Mouse (Mus musculus): Measurements from ENCODE around the gene Ywhae. TPM values are rescaled to one million over a fixed set of nuclear protein-coding genes. Genes with fewer than 3 reads are reported as not detected.

Gene Ywhae
- total and polyA plus RNA-seq, 3 experiments: 129 to 1,436 (median 421) TPM

DNA sequence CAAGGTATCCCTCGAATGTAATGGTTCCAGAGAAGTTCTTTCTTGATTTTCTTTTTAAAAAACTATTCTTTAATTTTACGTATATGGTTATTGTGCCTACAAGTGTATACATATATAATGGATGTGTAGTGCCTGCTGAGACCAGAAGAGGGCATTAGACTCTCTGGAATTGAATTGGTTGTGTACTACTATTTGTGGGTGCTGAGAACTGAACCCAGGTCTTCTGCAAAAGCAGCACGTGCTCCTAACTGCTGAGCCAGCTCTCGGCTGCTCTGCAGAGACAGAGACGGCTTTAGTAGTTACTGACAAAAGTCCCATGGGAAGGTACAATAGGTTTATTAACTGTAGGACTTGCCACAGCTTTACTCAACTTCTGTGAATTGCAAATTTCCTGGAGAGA, 48.2 kb upstream of the Ywhae start:
- H3K4me2 ChIP-seq (ENCODE audit: insufficient read depth, low read depth, poor library complexity, severe bottlenecking): no peak overlapping the region
- H3K27ac ChIP-seq (ENCODE audit: insufficient read depth, low read depth): no peak overlapping the region
- in situ Hi-C loops (cut with MboI; ENCODE audit: low pct_ligation_motif_present, low pct_unique_long_range_greater_than_20kb, low sequenced_read_pairs) (no loop called here), dilution Hi-C loops (cut with MboI; ENCODE audit: extremely low pct_ligation_motif_present, extremely low pct_unique_long_range_greater_than_20kb, low sequenced_read_pairs) (no loop called here)
- H3K9me3 ChIP-seq (replicated peaks; ENCODE audit: low read length): no peaks in the 10 kb centered on the region
- peaks cover 97% of the 10 kb centered on the region for H3K79me2 ChIP-seq (replicated peaks; ENCODE audit: control insufficient read depth, extremely low read depth, insufficient read depth, poor library complexity, severe bottlenecking)
- no peaks in the 10 kb centered on the region for H3K27me3 ChIP-seq (replicated peaks)
- peak; percentile 17 for DNase-seq (ENCODE audit: extremely low read depth)
- no peak overlapping the region for H3K9ac ChIP-seq (ENCODE audit: insufficient read depth, low read depth)
- TF ChIP-seq NRF1 (IDR thresholded peaks at IDR 0.05; ENCODE audit: low read depth, low read length) (no peak), JUND (conservative IDR thresholded peaks at IDR 0.05; ENCODE audit: low read depth, low read length) (no peak), EP300 (IDR thresholded peaks at IDR 0.05; ENCODE audit: low read length) (no peak), MAX (IDR thresholded peaks at IDR 0.05; ENCODE audit: low read length) (no peak), MAFK (IDR thresholded peaks at IDR 0.05; ENCODE audit: insufficient replicate concordance, low read length) (no peak), RCOR1 (conservative IDR thresholded peaks at IDR 0.05; ENCODE audit: low read depth, low read length) (no peak), MXI1 (IDR thresholded peaks at IDR 0.05; ENCODE audit: low read depth, low read length) (no peak), MYC (IDR thresholded peaks at IDR 0.05; ENCODE audit: low read depth, low read length) (no peak), HCFC1 (IDR thresholded peaks at IDR 0.05; ENCODE audit: low read depth, low read length) (no peak), KAT2A (IDR thresholded peaks at IDR 0.05; ENCODE audit: insufficient replicate concordance, low read length) (no peak), CHD2 (IDR thresholded peaks at IDR 0.05; ENCODE audit: low read length) (no peak), BHLHE40 (IDR thresholded peaks at IDR 0.05; ENCODE audit: low read depth, low read length) (no peak), TBP (conservative IDR thresholded peaks at IDR 0.05; ENCODE audit: low read depth, low read length) (no peak), USF2 (conservative IDR thresholded peaks at IDR 0.05; ENCODE audit: low read depth, low read length) (no peak)
- no peak overlapping the region for H3K4me3 ChIP-seq (replicated peaks in 1 of 3; ENCODE audit: low read depth in 2 of 3, low read length in 2 of 3, poor library complexity in 1 of 3)
- H3K36me3 ChIP-seq (replicated peaks in 1 of 2; ENCODE audit: control insufficient read depth in 1 of 2, insufficient read depth in 1 of 2, low read length in 1 of 2): peaks cover 12 to 64% of the 10 kb centered on the region in 2 experiments
- peaks cover 12 to 65% of the 10 kb centered on the region in 2 experiments for H3K4me1 ChIP-seq (ENCODE audit: control insufficient read depth in 1 of 2, insufficient read depth in 2 of 2)

DNA sequence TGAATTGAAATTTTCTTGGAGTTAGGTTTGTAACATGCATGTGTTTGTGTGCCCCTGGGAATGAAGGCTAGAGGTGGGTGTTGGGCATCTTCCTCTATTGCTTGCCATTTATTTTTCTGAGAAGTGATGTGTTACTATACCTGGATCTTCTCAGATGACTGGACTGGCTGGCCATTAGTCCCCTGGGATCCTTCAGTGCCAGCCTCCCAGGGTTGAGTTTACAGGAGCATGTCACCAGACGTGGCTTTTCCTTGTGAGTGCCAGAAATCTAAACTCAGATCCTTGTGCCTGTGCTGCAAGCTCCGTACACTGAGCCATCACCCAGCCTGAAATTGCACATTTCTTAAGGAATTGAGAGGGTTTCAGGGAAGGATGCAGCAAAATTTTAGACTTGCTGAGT, 47.7 kb upstream of the Ywhae start:
- H3K9ac ChIP-seq (ENCODE audit: insufficient read depth, low read depth): no peak overlapping the region
- H3K27ac ChIP-seq (ENCODE audit: insufficient read depth, low read depth): no peak overlapping the region
- no peak for TF ChIP-seq MAFK (IDR thresholded peaks at IDR 0.05; ENCODE audit: insufficient replicate concordance, low read length)
- no peak for TF ChIP-seq SMC3 (IDR thresholded peaks at IDR 0.05; ENCODE audit: low read depth, low read length)
- no peak for TF ChIP-seq TCF12 (IDR thresholded peaks at IDR 0.05; ENCODE audit: low read depth, low read length)
- no peak for TF ChIP-seq NRF1 (IDR thresholded peaks at IDR 0.05; ENCODE audit: low read depth, low read length)
- no peak for TF ChIP-seq IRF4 (IDR thresholded peaks at IDR 0.05; ENCODE audit: low read depth, low read length)
- H3K4me1 ChIP-seq (ENCODE audit: control insufficient read depth in 1 of 2, insufficient read depth in 2 of 2): peaks cover 12 to 65% of the 10 kb centered on the region in 2 experiments
- H3K4me3 ChIP-seq (replicated peaks in 1 of 3; ENCODE audit: low read depth in 2 of 3, low read length in 2 of 3, poor library complexity in 1 of 3): no peak overlapping the region
- H3K9me3 ChIP-seq (replicated peaks; ENCODE audit: low read length): no peaks in the 10 kb centered on the region
- H3K36me3 ChIP-seq (replicated peaks in 1 of 2; ENCODE audit: control insufficient read depth in 1 of 2, insufficient read depth in 1 of 2, low read length in 1 of 2): peaks cover 14 to 69% of the 10 kb centered on the region in 2 experiments
- in situ Hi-C loops (cut with MboI; ENCODE audit: low pct_ligation_motif_present, low pct_unique_long_range_greater_than_20kb, low sequenced_read_pairs): no loop called here
- H3K27me3 ChIP-seq (replicated peaks): no peaks in the 10 kb centered on the region
- no peak overlapping the region for H3K4me2 ChIP-seq (ENCODE audit: insufficient read depth, low read depth, poor library complexity, severe bottlenecking)
- dilution Hi-C loops (cut with MboI; ENCODE audit: extremely low pct_ligation_motif_present, extremely low pct_unique_long_range_greater_than_20kb, low sequenced_read_pairs): no loop called here
- peaks cover 93% of the 10 kb centered on the region for H3K79me2 ChIP-seq (replicated peaks; ENCODE audit: control insufficient read depth, extremely low read depth, insufficient read depth, poor library complexity, severe bottlenecking)
- DNase-seq (ENCODE audit: extremely low read depth): no peak

Data from CH12.LX (cell line).